ENCODE assay signal across 13 mouse cellular contexts in genomic region chr6:93150531-93150930, GRCm38 (mm10).
A peak's percentile ranks its signal among the peaks of the same experiment; 100 is the strongest.
DNase-seq lines count a peak whose midpoint lies in the region; ATAC-seq and TF ChIP-seq lines count a peak whose summit lies in the region.
"Had no signal": no experiment of that assay in that cellular context is flagged by ENCODE, and none has a peak within 500 bp of the region (broad histone marks: within the 10 kb centered on the region; RNA-seq: fewer than 3 reads in every experiment).

No protein-coding gene starts in this region.

- 40% methylated on average over 2 of the region's 2 CpGs for WGBS in kidney, adult 2 months
- 51% methylated on average over 2 of the region's 2 CpGs for WGBS in kidney, embryonic 16.5 days
- WGBS in lung, embryonic 16.5 days = 18% methylated on average over 2 of the region's 2 CpGs
- 24% methylated on average over 2 of the region's 2 CpGs for WGBS in midbrain, embryonic 16.5 days

- no peak overlapping the region for H3K9ac ChIP-seq in kidney, embryonic 16.5 days (replicated peaks; ENCODE audit: low read length)
- H3K9ac ChIP-seq in lung, embryonic 16.5 days (ENCODE audit: low read length) = no peak overlapping the region
- H3K9ac ChIP-seq in midbrain, embryonic 16.5 days (ENCODE audit: low read depth, low read length) = no peak overlapping the region
- H3K9ac ChIP-seq: midbrain, embryonic 15.5 days; neural tube, embryonic 12.5 days had no signal

- no peak for TF ChIP-seq POLR2A in kidney, adult 2 months (IDR thresholded peaks at IDR 0.05; ENCODE audit: low read depth, low read length)

- no peak for ATAC-seq in kidney, embryonic 16.5 days (ENCODE audit: low FRiP score, low TSS enrichment)
- peak; percentile 90 for ATAC-seq in lung, embryonic 16.5 days (ENCODE audit: low read depth)
- no peak for ATAC-seq in midbrain, embryonic 16.5 days
- ATAC-seq: midbrain, embryonic 15.5 days had no signal

- H3K4me2 ChIP-seq in kidney, embryonic 16.5 days (replicated peaks; ENCODE audit: low read depth, low read length) = no peak overlapping the region
- no peak overlapping the region for H3K4me2 ChIP-seq in lung, embryonic 16.5 days (ENCODE audit: low read depth, low read length)
- H3K4me2 ChIP-seq in midbrain, embryonic 16.5 days (ENCODE audit: low read length) = no peak overlapping the region
- H3K4me2 ChIP-seq: midbrain, embryonic 15.5 days; neural tube, embryonic 12.5 days had no signal

- no peak overlapping the region for H3K4me3 ChIP-seq in kidney, adult 2 months (ENCODE audit: insufficient read depth, low read depth, low read length)
- H3K4me3 ChIP-seq in kidney, embryonic 16.5 days (ENCODE audit: low read length) = no peak overlapping the region
- H3K4me3 ChIP-seq in lung, embryonic 16.5 days (ENCODE audit: low read length) = no peak overlapping the region
- H3K4me3 ChIP-seq in midbrain, embryonic 16.5 days (ENCODE audit: low read depth, low read length) = no peak overlapping the region
- H3K4me3 ChIP-seq: midbrain, embryonic 15.5 days; neural tube, embryonic 12.5 days had no signal

- DNase-seq in adrenal gland, adult (ENCODE audit: inconsistent age in 2 of 2, low spot score in 1 of 2) = peak; percentile 25 to 71
- DNase-seq in adrenal gland, postnatal 25 days = no peak
- peak; percentile 49 for DNase-seq in kidney, adult 2 months
- DNase-seq in heart, adult 8-10 months (ENCODE audit: low spot score) = peak; percentile 81
- no peak for DNase-seq in right cerebral cortex, postnatal 36 days (ENCODE audit: low spot score in 2 of 2)
- DNase-seq: cerebellum, adult 9-10 months; layer of hippocampus, adult 9-11 months; thymus, adult 2 months had no signal

- no peaks in the 10 kb centered on the region for H3K27me3 ChIP-seq in kidney, adult 2 months (replicated peaks; ENCODE audit: control insufficient read depth, insufficient read depth, low read length)
- H3K27me3 ChIP-seq in kidney, embryonic 16.5 days (ENCODE audit: insufficient read depth, low read length) = no peaks in the 10 kb centered on the region
- H3K27me3 ChIP-seq in lung, embryonic 16.5 days (ENCODE audit: control insufficient read depth, insufficient read depth, low read depth, low read length) = no peaks in the 10 kb centered on the region
- no peaks in the 10 kb centered on the region for H3K27me3 ChIP-seq in midbrain, embryonic 16.5 days (ENCODE audit: control insufficient read depth, insufficient read depth, low read depth, low read length)
- H3K27me3 ChIP-seq: midbrain, embryonic 15.5 days; neural tube, embryonic 12.5 days had no signal

- H3K27ac ChIP-seq in kidney, adult 2 months (ENCODE audit: insufficient read depth, low read depth, low read length) = no peak overlapping the region
- no peak overlapping the region for H3K27ac ChIP-seq in kidney, embryonic 16.5 days (ENCODE audit: low read length)
- H3K27ac ChIP-seq in lung, embryonic 16.5 days (ENCODE audit: low read length) = peak overlapping the region; percentile 70
- no peak overlapping the region for H3K27ac ChIP-seq in midbrain, embryonic 16.5 days (ENCODE audit: low read length)
- H3K27ac ChIP-seq: midbrain, embryonic 15.5 days; neural tube, embryonic 12.5 days had no signal

- no peaks in the 10 kb centered on the region for H3K9me3 ChIP-seq in kidney, embryonic 16.5 days (ENCODE audit: low read length)
- H3K9me3 ChIP-seq in lung, embryonic 16.5 days (ENCODE audit: control insufficient read depth, low read length) = no peaks in the 10 kb centered on the region
- H3K9me3 ChIP-seq in midbrain, embryonic 16.5 days (replicated peaks; ENCODE audit: control insufficient read depth, low read length, poor library complexity, severe bottlenecking) = no peaks in the 10 kb centered on the region
- H3K9me3 ChIP-seq: midbrain, embryonic 15.5 days; neural tube, embryonic 12.5 days had no signal

- no peak for TF ChIP-seq CTCF in kidney, adult 2 months (conservative IDR thresholded peaks at IDR 0.05; ENCODE audit: insufficient read depth, insufficient read length, low read depth, low read length)

- no peaks in the 10 kb centered on the region for H3K4me1 ChIP-seq in kidney, adult 2 months (ENCODE audit: control insufficient read depth, insufficient read depth, low read length)
- peaks cover 12% of the 10 kb centered on the region; the same call in 1 of the 2 replicates for H3K4me1 ChIP-seq in kidney, embryonic 16.5 days (ENCODE audit: insufficient read depth, low read length)
- peaks cover 10% of the 10 kb centered on the region; the same call in 1 of the 2 replicates for H3K4me1 ChIP-seq in lung, embryonic 16.5 days (replicated peaks; ENCODE audit: control insufficient read depth, insufficient read depth, low read length)
- H3K4me1 ChIP-seq in midbrain, embryonic 16.5 days (ENCODE audit: control insufficient read depth, insufficient read depth, low read length) = no peaks in the 10 kb centered on the region
- H3K4me1 ChIP-seq: midbrain, embryonic 15.5 days; neural tube, embryonic 12.5 days had no signal

- H3K36me3 ChIP-seq in kidney, adult 2 months (ENCODE audit: control insufficient read depth, insufficient read depth, low read length) = no peaks in the 10 kb centered on the region
- H3K36me3 ChIP-seq in kidney, embryonic 16.5 days (ENCODE audit: insufficient read depth, low read length) = no peaks in the 10 kb centered on the region
- H3K36me3 ChIP-seq in lung, embryonic 16.5 days (ENCODE audit: control insufficient read depth, insufficient read depth, low read length) = no peaks in the 10 kb centered on the region
- H3K36me3 ChIP-seq in midbrain, embryonic 16.5 days (ENCODE audit: control insufficient read depth, insufficient read depth, low read length) = no peaks in the 10 kb centered on the region
- H3K36me3 ChIP-seq: midbrain, embryonic 15.5 days; neural tube, embryonic 12.5 days had no signal

Comparison
In these comparisons a context has a peak if more than half of its experiments do, and no peak if none do; other contexts are left out.
1. DNase-seq: peak in adrenal gland, adult (2 of 2), kidney, adult 2 months (single experiment) and heart, adult 8-10 months (single experiment); none in adrenal gland, postnatal 25 days (single experiment) and right cerebral cortex, postnatal 36 days (0 of 2).